Mouse (Mus musculus) bone marrow, adult 2 months (tissue): ENCODE results near the gene Brsk1.

Source experiments
- CTCF ChIP-seq: fragments of 200-500 bp; IDR thresholded peaks from 2 replicates; pipeline ENCODE4 v1.5.1; 2011; ENCODE audit warnings: low read length, control low read depth; ENCODE audit not compliant: control insufficient read depth, insufficient read depth
- POLR2A ChIP-seq: fragments of 200-500 bp; IDR thresholded peaks from 2 replicates; pipeline ENCODE4 v1.6.1; 2011; ENCODE audit warnings: low read depth, mild to moderate bottlenecking, control low read depth, low read length, borderline replicate concordance; ENCODE audit not compliant: control insufficient read depth

GRCm38 (mm10) chr7:4742482-4742819 lies 52.0 kb downstream of the Brsk1 start:
- TF ChIP-seq CTCF, result no peak
- TF ChIP-seq POLR2A, result no peak
